Mouse (Mus musculus) left cerebral cortex, adult 2 months (tissue): ENCODE measurements at regions not wholly inside any gene's neighbourhood (a gene's known extent, or its start where the extent isn't known, plus 50 kb on each side); places are given as distances from the start of the nearest gene placed in this dataset.

Source experiments
- DNase-seq, 2 experiments: peaks; one replicate each; pipeline ENCODE4 v3.0.0; 2021 to 2022; ENCODE audit warnings: low spot score in 2 of 2, mixed read lengths in 1 of 2; ENCODE audit errors: extremely low spot score in 1 of 2
- H3K27ac ChIP-seq: fragments of 200-600 bp; 2 replicates; pipeline ENCODE4 v1.8.1; 2022
- H3K4me3 ChIP-seq: fragments of 200-600 bp; 2 replicates; pipeline ENCODE4 v1.8.1; 2022
- CTCF ChIP-seq: fragments of 200-600 bp; IDR thresholded peaks from 2 replicates; pipeline ENCODE4 v1.8.1; 2022; ENCODE audit warnings: antibody characterized with exemption, mild to moderate bottlenecking, moderate library complexity
- intact Hi-C: fragments of 180-260 bp; cut with DNase I; formaldehyde crosslinking; loops from one replicate; pipeline ENCODE4 v1.15.1; 2025

- intact Hi-C loops, result no loop called here
- Histone ChIP-seq H3K4me3 (no peak overlapping the region), H3K27ac (no peak overlapping the region)
- no peak for DNase-seq
- TF ChIP-seq CTCF, result no peak
Observed at GRCm38 (mm10) chr8:44704595-44705265, 230.5 kb upstream of the Fat1 start.

GRCm38 (mm10) chr8:44708659-44709170, 226.5 kb upstream of the Fat1 start:
- intact Hi-C loops, result no loop called here
- H3K27ac ChIP-seq, result no peak overlapping the region
- no peak for TF ChIP-seq CTCF
- no peak overlapping the region for H3K4me3 ChIP-seq
- no peak for DNase-seq

GRCm38 (mm10) chr8:44709171-44709940, 225.9 kb upstream of the Fat1 start:
- Histone ChIP-seq H3K27ac (no peak overlapping the region), H3K4me3 (no peak overlapping the region)
- no peak for TF ChIP-seq CTCF
- DNase-seq, result no peak
- intact Hi-C loops, result no loop called here

GRCm38 (mm10) chr8:44734577-44734976, 200.7 kb upstream of the Fat1 start:
- intact Hi-C loops, result no loop called here
- Histone ChIP-seq H3K27ac (no peak overlapping the region), H3K4me3 (no peak overlapping the region)
- no peak for DNase-seq
- no peak for TF ChIP-seq CTCF

- DNase-seq, result no peak
- no peak for TF ChIP-seq CTCF
- intact Hi-C loops, result no loop called here
- Histone ChIP-seq H3K4me3 (no peak overlapping the region), H3K27ac (no peak overlapping the region)
Observed at GRCm38 (mm10) chr8:44735801-44736200, 199.4 kb upstream of the Fat1 start.

DNA sequence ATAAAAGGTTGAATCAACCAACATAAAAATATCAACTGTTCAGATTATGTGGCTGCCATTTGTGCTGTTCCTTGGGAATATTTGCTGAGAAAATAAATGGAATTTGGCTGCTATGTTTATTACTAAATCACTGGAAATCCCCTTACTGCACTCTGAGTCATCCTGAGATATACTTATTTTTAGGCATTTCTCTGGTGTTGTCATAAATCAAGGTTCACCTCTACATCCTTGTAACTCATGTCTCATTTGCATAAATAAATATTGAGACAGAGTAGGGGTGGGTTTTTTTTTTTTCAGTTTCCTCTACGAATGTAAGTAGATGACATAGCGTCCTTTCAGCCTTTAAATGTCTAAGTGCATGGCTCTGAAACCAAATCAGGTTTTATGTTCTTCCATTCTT, 191.9 kb upstream of the Fat1 start:
- no peak overlapping the region for H3K27ac ChIP-seq
- H3K4me3 ChIP-seq, result no peak overlapping the region
- TF ChIP-seq CTCF, result no peak
- intact Hi-C loops, result no loop called here
- DNase-seq, result no peak

- no peak for TF ChIP-seq CTCF
- intact Hi-C loops, result no loop called here
- Histone ChIP-seq H3K27ac (no peak overlapping the region), H3K4me3 (no peak overlapping the region)
- no peak for DNase-seq
Observed at GRCm38 (mm10) chr8:44744991-44745658, 190.1 kb upstream of the Fat1 start.

DNA sequence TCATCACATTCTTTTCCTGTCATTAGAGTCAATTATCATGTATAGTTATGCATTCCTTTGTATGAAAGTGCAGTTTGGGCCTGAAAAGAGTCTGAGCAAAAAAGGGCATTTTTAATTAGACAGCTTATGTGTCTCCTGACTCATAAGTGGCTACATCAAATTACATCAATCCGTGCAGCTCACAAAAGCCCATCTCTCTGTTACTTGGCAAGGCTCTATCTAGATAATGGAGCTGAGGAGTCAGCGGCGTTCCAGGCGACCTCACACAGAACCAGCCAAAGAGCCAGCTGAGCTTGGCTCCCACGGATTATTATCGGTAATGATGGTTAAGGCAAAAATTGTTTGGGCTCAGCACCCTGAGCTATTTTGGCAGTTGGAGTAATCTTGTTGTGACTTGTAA, 176.5 kb upstream of the Fat1 start:
- no peak for DNase-seq
- TF ChIP-seq CTCF, result no peak
- no peak overlapping the region for H3K4me3 ChIP-seq

DNA sequence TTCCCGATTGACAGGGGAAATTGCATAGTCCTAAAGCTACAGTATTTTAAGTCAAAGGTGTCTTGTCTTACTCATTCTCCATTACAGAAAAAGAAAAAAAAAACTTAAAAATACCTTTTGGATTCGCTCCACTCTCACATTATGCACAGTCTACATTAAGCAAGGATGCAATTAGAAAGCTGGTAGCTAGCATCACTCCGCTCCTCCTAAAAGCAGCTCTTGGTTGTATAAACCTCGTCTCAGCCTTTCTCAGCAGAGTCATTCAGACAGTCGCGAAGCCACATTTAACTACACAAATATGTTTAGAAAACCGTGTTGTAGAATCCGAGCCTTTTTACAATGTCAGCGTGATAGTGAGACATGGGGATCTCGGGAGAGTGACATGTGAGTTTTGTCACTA, 172.5 kb upstream of the Fat1 start:
- H3K4me3 ChIP-seq, result no peak overlapping the region
- TF ChIP-seq CTCF, result no peak
- intact Hi-C loops, result no loop called here
- H3K27ac ChIP-seq, result no peak overlapping the region
- DNase-seq, result no peak

More for the DNA sequence above, 176.5 kb upstream of the Fat1 start:
- intact Hi-C loops, result no loop called here
- no peak overlapping the region for H3K27ac ChIP-seq

GRCm38 (mm10) chr8:44765194-44765593, 170.1 kb upstream of the Fat1 start:
- no peak overlapping the region for H3K27ac ChIP-seq
- intact Hi-C loops, result no loop called here
- DNase-seq, result no peak
- no peak for TF ChIP-seq CTCF
- H3K4me3 ChIP-seq, result no peak overlapping the region

GRCm38 (mm10) chr8:44765677-44766076, 169.6 kb upstream of the Fat1 start:
- Histone ChIP-seq H3K27ac (no peak overlapping the region), H3K4me3 (no peak overlapping the region)
- no peak for TF ChIP-seq CTCF
- no peak for DNase-seq
- intact Hi-C loops, result no loop called here
